Mouse (Mus musculus) thymus, adult 2 months (tissue): Measurements from ENCODE around the gene Csf1. TPM values are rescaled to one million over a fixed set of nuclear protein-coding genes. Genes with fewer than 3 reads are reported as not detected.
"Not testable (repeated sequence)": the region's sequence is repeated elsewhere in the genome, so short reads cannot be mapped to it uniquely, and the experiment has no call there.

Source experiments
- DNase-seq: peaks from one replicate; pipeline ENCODE4 v3.0.0; 2021
- H3K27ac ChIP-seq: fragments of 200-500 bp; 2 replicates; pipeline ENCODE4 v1.5.1; 2012; ENCODE audit warnings: low read length, control low read depth; ENCODE audit not compliant: control insufficient read depth, insufficient read depth
- H3K27me3 ChIP-seq: fragments of 200-500 bp; 2 replicates; pipeline ENCODE4 v1.6.1; 2012; ENCODE audit warnings: mild to moderate bottlenecking, low read length, moderate library complexity, mixed read lengths; ENCODE audit not compliant: control insufficient read depth, insufficient read depth
- H3K36me3 ChIP-seq: fragments of 200-500 bp; 2 replicates; pipeline ENCODE4 v1.6.1; 2012; ENCODE audit warnings: mild to moderate bottlenecking, low read length, moderate library complexity; ENCODE audit not compliant: control insufficient read depth, insufficient read depth
- H3K4me1 ChIP-seq: fragments of 200-500 bp; replicated peaks from 2 replicates; pipeline ENCODE4 v1.6.1; 2012; ENCODE audit warnings: low read length; ENCODE audit not compliant: control insufficient read depth, insufficient read depth
- H3K4me3 ChIP-seq: fragments of 200-500 bp; 2 replicates; pipeline ENCODE4 v1.5.1; 2012; ENCODE audit warnings: mild to moderate bottlenecking, low read length, control low read depth, moderate library complexity; ENCODE audit not compliant: control insufficient read depth, insufficient read depth
- CTCF ChIP-seq: fragments of 200-500 bp; IDR thresholded peaks from 2 replicates; pipeline ENCODE4 v1.5.1; 2012; ENCODE audit warnings: mild to moderate bottlenecking, control low read depth, low read length, moderate library complexity, borderline replicate concordance; ENCODE audit not compliant: control insufficient read depth, poor library complexity, insufficient read depth; ENCODE audit errors: extremely low read depth
- POLR2A ChIP-seq: fragments of 200-500 bp; IDR thresholded peaks from 2 replicates; pipeline ENCODE4 v1.6.1; 2012; ENCODE audit warnings: mild to moderate bottlenecking, low read length, control low read depth, moderate library complexity; ENCODE audit not compliant: control insufficient read depth, poor library complexity, insufficient read depth; ENCODE audit errors: extremely low read depth
- WGBS: fragments of 180-500 bp; shearing (Covaris S2); methylation state at CpG from one replicate; pipeline ENCODE4 v1.1.7; 2018; 5-methylcytosine and 5-hydroxymethylcytosine counted together
- polyA plus RNA-seq: library from polyadenylated mRNA; depleted of rRNA; stranded (reverse); fragments of >200 nt; gene quantifications from 2 replicates; pipeline ENCODE4 v1.2.3, GENCODE M21; 2012

Csf1 gene
- polyA plus RNA-seq, 1 experiment = 12.5 TPM

DNA sequence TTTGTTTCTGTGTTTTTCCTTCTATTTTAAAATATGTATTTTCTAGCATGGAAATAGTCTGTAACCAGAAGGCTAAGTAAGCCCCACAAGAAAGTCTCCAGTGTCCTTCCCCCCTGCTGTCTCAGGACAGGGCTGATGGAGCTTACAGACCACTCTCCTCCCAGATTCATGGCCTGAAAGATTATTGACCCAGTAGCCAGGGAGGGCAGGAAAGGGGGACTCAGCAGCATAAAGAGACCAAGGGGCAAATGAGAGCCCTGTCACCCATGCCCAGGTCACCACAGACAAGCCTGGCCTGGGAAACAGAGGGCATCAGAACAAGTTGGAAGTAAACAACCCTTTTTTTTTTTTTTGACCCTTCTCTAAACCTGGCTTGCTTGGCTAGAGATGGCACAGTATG lies 18.9 kb downstream of the Csf1 start:
- H3K4me1 ChIP-seq = no peaks in the 10 kb centered on the region
- no peak for TF ChIP-seq POLR2A
- no peak for TF ChIP-seq CTCF
- no peaks in the 10 kb centered on the region for H3K27me3 ChIP-seq
- H3K4me3 ChIP-seq = no peak overlapping the region
- no peaks in the 10 kb centered on the region for H3K36me3 ChIP-seq
- no peak overlapping the region for H3K27ac ChIP-seq
- DNase-seq = no peak

GRCm38 (mm10) chr3:107740578-107741207 lies 19.6 kb downstream of the Csf1 start:
- Histone ChIP-seq H3K36me3 (no peaks in the 10 kb centered on the region), H3K27me3 (no peaks in the 10 kb centered on the region), H3K27ac (no peak overlapping the region), H3K4me1 (no peaks in the 10 kb centered on the region), H3K4me3 (no peak overlapping the region)
- no peak for DNase-seq
- no peak for TF ChIP-seq POLR2A
- TF ChIP-seq CTCF = no peak
- 44% methylated on average over 6 of the region's 6 CpGs for WGBS

GRCm38 (mm10) chr3:107739966-107740365 lies 20.3 kb downstream of the Csf1 start:
- DNase-seq = no peak
- no peaks in the 10 kb centered on the region for H3K27me3 ChIP-seq
- WGBS = 79% methylated on average over 2 of the region's 2 CpGs
- no peaks in the 10 kb centered on the region for H3K36me3 ChIP-seq
- no peak overlapping the region for H3K4me3 ChIP-seq
- TF ChIP-seq CTCF = no peak
- no peak for TF ChIP-seq POLR2A
- no peak overlapping the region for H3K27ac ChIP-seq
- no peaks in the 10 kb centered on the region for H3K4me1 ChIP-seq

DNA sequence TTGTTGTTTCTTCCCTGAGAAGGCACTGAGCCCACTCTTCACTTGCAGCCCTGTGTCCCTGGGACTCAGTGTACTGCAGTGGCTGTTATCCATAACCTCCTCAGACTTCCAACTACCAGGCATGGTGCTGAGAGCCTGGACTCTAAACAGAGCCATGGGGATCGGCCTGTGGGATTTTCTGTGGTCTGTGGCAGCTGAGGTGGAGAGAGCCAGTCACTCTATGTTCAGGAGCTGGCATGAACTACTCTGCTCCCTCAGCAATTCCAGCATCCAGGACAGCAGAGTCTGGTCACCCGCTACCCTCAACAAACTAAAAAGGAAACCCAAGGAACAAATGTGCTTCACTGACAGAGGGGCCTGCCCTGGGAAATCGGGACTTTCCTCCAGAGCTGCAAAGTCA lies 20.8 kb downstream of the Csf1 start:
- Histone ChIP-seq H3K27ac (no peak overlapping the region), H3K27me3 (no peaks in the 10 kb centered on the region), H3K4me1 (no peaks in the 10 kb centered on the region), H3K36me3 (no peaks in the 10 kb centered on the region), H3K4me3 (no peak overlapping the region)
- no peak for TF ChIP-seq CTCF
- TF ChIP-seq POLR2A = no peak
- 95% methylated on average over 3 of the region's 3 CpGs for WGBS
- no peak for DNase-seq

DNA sequence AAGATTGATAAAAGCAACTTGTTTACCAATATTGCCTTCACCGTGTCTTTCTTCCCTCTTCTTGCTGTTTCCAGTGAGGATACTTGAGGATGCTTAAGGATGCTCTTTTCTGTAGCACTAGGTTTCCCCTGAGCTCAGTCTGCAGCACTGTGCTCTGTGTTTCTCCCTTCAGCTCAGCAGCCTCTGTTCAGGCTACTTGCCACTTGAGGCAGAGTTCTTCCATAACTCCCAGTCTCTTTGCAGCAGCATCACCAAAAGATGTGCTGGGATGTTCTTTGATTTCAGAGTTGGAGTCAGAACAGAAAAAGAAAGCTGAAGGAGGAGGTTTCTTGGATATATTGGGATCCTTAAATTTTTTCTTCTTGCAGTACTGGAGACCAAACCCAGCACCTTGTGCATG lies 21.6 kb downstream of the Csf1 start:
- WGBS = 92% methylated on average over 1 of the region's 1 CpGs
- TF ChIP-seq POLR2A = no peak
- no peak for TF ChIP-seq CTCF
- no peaks in the 10 kb centered on the region for H3K4me1 ChIP-seq
- no peak overlapping the region for H3K27ac ChIP-seq
- no peak overlapping the region for H3K4me3 ChIP-seq
- H3K27me3 ChIP-seq = no peaks in the 10 kb centered on the region
- H3K36me3 ChIP-seq = no peaks in the 10 kb centered on the region
- DNase-seq = no peak

DNA sequence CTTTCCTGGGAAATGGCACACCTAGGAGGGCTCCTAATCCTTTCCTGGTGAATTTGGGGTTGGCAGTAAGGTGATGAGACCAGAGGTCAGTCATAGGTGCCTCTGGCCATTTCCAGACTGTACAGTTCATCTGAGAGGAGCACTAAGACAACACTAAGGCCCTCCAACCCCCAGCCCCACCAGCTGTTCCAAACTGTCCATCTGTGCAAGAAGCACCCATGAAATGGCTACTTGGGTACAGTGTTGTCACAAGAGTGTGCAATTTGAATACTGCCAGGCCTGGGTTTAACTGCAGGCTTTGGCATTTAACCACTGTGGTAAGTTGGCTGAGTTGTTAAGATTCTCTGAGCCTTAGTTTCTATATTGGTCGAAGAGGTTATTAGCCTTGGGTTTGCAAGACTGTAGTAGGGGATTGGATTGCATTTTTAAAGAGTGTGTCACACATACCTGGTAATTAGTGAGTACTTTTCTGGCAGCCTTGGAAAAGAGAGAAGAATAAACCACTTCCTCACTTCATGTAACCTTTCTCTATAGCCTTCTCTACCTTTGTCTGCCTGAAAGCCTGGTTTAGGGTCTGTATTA lies 22.6 kb downstream of the Csf1 start:
- Histone ChIP-seq H3K4me3 (no peak overlapping the region), H3K27me3 (no peaks in the 10 kb centered on the region), H3K36me3 (no peaks in the 10 kb centered on the region), H3K27ac (no peak overlapping the region), H3K4me1 (no peaks in the 10 kb centered on the region)
- no peak for TF ChIP-seq CTCF
- TF ChIP-seq POLR2A = no peak
- no peak for DNase-seq
- 90% methylated on average over 1 of the region's 1 CpGs for WGBS

GRCm38 (mm10) chr3:107735620-107736019 lies 24.6 kb downstream of the Csf1 start:
- not testable (repeated sequence) for H3K4me1 ChIP-seq, H3K4me3 ChIP-seq, H3K27me3 ChIP-seq, H3K36me3 ChIP-seq, DNase-seq, H3K27ac ChIP-seq
- WGBS = 96% methylated on average over 13 of the region's 13 CpGs
